Mouse (Mus musculus) cerebellum, adult 2 months (tissue): ENCODE data around the gene Creg1.

ENCODE experiments used
- CTCF ChIP-seq: fragments of 200-500 bp; IDR thresholded peaks from 2 replicates; pipeline ENCODE4 v1.5.1; 2011; ENCODE audit warnings: low read depth, mild to moderate bottlenecking, control low read depth, low read length, moderate library complexity, borderline replicate concordance; ENCODE audit not compliant: insufficient read depth
- POLR2A ChIP-seq: fragments of 200-500 bp; IDR thresholded peaks from 2 replicates; pipeline ENCODE4 v1.6.1; 2011; ENCODE audit warnings: low read length, control low read depth, borderline replicate concordance; ENCODE audit not compliant: insufficient read depth

DNA sequence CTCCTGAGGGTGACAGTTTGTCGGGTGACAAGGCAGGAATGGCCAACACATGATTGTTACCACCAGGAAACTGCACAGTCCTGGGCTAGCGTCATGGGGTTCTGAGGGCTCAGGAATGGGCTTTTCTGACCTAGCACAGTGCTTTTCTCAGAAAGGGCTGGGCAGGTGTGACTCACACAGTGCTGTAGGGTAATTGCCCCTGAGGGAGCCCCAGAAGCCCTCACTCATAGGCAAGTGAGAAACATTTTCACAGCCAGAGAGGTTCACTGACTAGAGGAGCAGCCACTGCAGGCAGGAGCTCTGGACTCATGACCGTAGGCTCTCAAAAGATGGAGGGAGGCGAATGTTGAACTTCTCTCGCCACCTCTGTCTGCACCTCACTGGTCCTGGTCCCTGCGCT, 26.4 kb downstream of the Creg1 start:
- TF ChIP-seq POLR2A, result no peak
- no peak for TF ChIP-seq CTCF
